Mouse (Mus musculus): ENCODE measurements around the gene Fam193b.

GRCm38 (mm10) chr13:55504390-55504789 is 66.5 kb downstream of the Fam193b start:
- TF ChIP-seq CTCF (IDR thresholded peaks at IDR 0.05; ENCODE audit: low read depth) (no peak), EP300 (IDR thresholded peaks at IDR 0.05; ENCODE audit: low read depth) (no peak)
